Mouse (Mus musculus) lung, adult 10 weeks (tissue): ENCODE data around the gene 1600012H06Rik. TPM values are rescaled to one million over a fixed set of nuclear protein-coding genes. Genes with fewer than 3 reads are reported as not detected.

Source experiments
- polyA plus RNA-seq: library from polyadenylated mRNA; stranded (reverse); fragments of 350-450 nt; fragmentation: Illumina TruSeq; extraction: RNeasy Lipid Tissue Mini Kit (QIAGEN cat#74804); gene quantifications from one replicate; pipeline ENCODE4 v1.2.3, GENCODE M21; 2014; ENCODE audit warnings: low read depth, low replicate concordance; ENCODE audit not compliant: insufficient read depth

Gene 1600012H06Rik
- 19.4 TPM for polyA plus RNA-seq

GRCm38 (mm10) chr17:14943009-14943728, at the start of gene 1600012H06Rik, which contains the start of gene Wdr27:
1600012H06Rik (plus strand) TSS chr17:14943184.
Wdr27 (minus strand) TSS chr17:14943158.

GRCm38 (mm10) chr17:14960951-14961556, 18.1 kb downstream of the 1600012H06Rik start, which contains the start of gene Phf10:
Phf10 (minus strand) TSS chr17:14961273.

GRCm38 (mm10) chr17:14978362-14979038, 35.5 kb downstream of the 1600012H06Rik start, which contains the start of the genes 9030025P20Rik and Gm3417:
9030025P20Rik (plus strand) TSS chr17:14978468.
Gm3417 (minus strand) TSS chr17:14978790.

Other genes starting within 250 kb of the 1600012H06Rik start
- 1.1 TPM for gene Thbs2, start 248.9 kb upstream of the 1600012H06Rik start, polyA plus RNA-seq
- 15.5 TPM for gene Wdr27, start within 50 bp of the 1600012H06Rik start, polyA plus RNA-seq
- 35.9 TPM for gene Phf10, start 18.1 kb downstream of the 1600012H06Rik start, polyA plus RNA-seq
- 5.5 TPM for gene 9030025P20Rik, start 35.3 kb downstream of the 1600012H06Rik start, polyA plus RNA-seq
- gene Gm3417, start 35.6 kb downstream of the 1600012H06Rik start, polyA plus RNA-seq, result 1.0 TPM
- gene Gm3435, start 67.0 kb downstream of the 1600012H06Rik start, polyA plus RNA-seq, result 1.0 TPM
- 19.8 TPM for gene Ermard, start 98.0 kb downstream of the 1600012H06Rik start, polyA plus RNA-seq
- gene Tcte3, start 98.3 kb downstream of the 1600012H06Rik start, polyA plus RNA-seq, result 1.1 TPM
- gene Gm3448, start 98.4 kb downstream of the 1600012H06Rik start, polyA plus RNA-seq, result 1.4 TPM